Mouse (Mus musculus): Measurements from ENCODE around the gene Methig1. TPM values are rescaled to one million over a fixed set of nuclear protein-coding genes. Genes with fewer than 3 reads are reported as not detected.
A peak's percentile ranks its signal among the peaks of the same experiment; 100 is the strongest.
"Not testable (repeated sequence)": the region's sequence is repeated elsewhere in the genome, so short reads cannot be mapped to it uniquely, and the experiment has no call there.

The Methig1 gene
- polyA plus RNA-seq, 1 experiment from 2014 or later: not detected

- Histone ChIP-seq H3K9me3 (ENCODE audit: control insufficient read depth, low read length) (no peaks in the 10 kb centered on the region), H3K4me3 (ENCODE audit: low read depth, low read length) (no peak overlapping the region), H3K4me1 (ENCODE audit: control insufficient read depth, insufficient read depth, low read length) (peaks cover 17% of the 10 kb centered on the region), H3K27ac (replicated peaks; ENCODE audit: low read depth, low read length) (no peak overlapping the region; the same call in 1 of the 2 replicates), H3K27me3 (ENCODE audit: control insufficient read depth, insufficient read depth, low read length) (no peaks in the 10 kb centered on the region), H3K9ac (ENCODE audit: low read length) (0 out of 2 replicates have a peak overlapping the region, but pooled peaks have one; percentile 3), H3K36me3 (ENCODE audit: control insufficient read depth, insufficient read depth, low read length) (no peaks in the 10 kb centered on the region), H3K4me2 (ENCODE audit: low read depth, severe bottlenecking) (no peak overlapping the region)
- DNase-seq (ENCODE audit: low spot score) (no peak), ATAC-seq (ENCODE audit: insufficient number of reproducible peaks, low FRiP score, low TSS enrichment, low read depth) (no peak)
- 60% methylated on average over 8 of the region's 8 CpGs for WGBS
Observed at GRCm38 (mm10) chr15:100419311-100419710, 66.4 kb downstream of the Methig1 start.

- DNase-seq (ENCODE audit: low spot score): no peak
- Histone ChIP-seq H3K27me3 (ENCODE audit: control insufficient read depth, insufficient read depth, low read length) (no peaks in the 10 kb centered on the region), H3K36me3 (ENCODE audit: control insufficient read depth, insufficient read depth, low read length) (no peaks in the 10 kb centered on the region), H3K9ac (ENCODE audit: low read length) (0 out of 2 replicates have a peak overlapping the region, but pooled peaks have one; percentile 3), H3K4me1 (ENCODE audit: control insufficient read depth, insufficient read depth, low read length) (peaks cover 22% of the 10 kb centered on the region), H3K27ac (replicated peaks; ENCODE audit: low read depth, low read length) (no peak overlapping the region; the same call in 1 of the 2 replicates), H3K4me3 (ENCODE audit: low read depth, low read length) (no peak overlapping the region), H3K9me3 (ENCODE audit: control insufficient read depth, low read length) (no peaks in the 10 kb centered on the region), H3K4me2 (ENCODE audit: low read depth, severe bottlenecking) (no peak overlapping the region)
- no peak for ATAC-seq (ENCODE audit: insufficient number of reproducible peaks, low FRiP score, low TSS enrichment, low read depth)
- 64% methylated on average over 9 of the region's 9 CpGs for WGBS
Observed at GRCm38 (mm10) chr15:100419901-100420745, 67.2 kb downstream of the Methig1 start.

- Histone ChIP-seq H3K4me3 (ENCODE audit: low read depth, low read length) (no peak overlapping the region), H3K4me2 (ENCODE audit: low read depth, severe bottlenecking) (peak overlapping the region; percentile 91), H3K27ac (replicated peaks; ENCODE audit: low read depth, low read length) (no peak overlapping the region), H3K27me3 (ENCODE audit: control insufficient read depth, insufficient read depth, low read length) (no peaks in the 10 kb centered on the region), H3K9me3 (ENCODE audit: control insufficient read depth, low read length) (no peaks in the 10 kb centered on the region), H3K9ac (ENCODE audit: low read length) (no peak overlapping the region; the same call in 1 of the 2 replicates), H3K36me3 (ENCODE audit: control insufficient read depth, insufficient read depth, low read length) (no peaks in the 10 kb centered on the region), H3K4me1 (ENCODE audit: control insufficient read depth, insufficient read depth, low read length) (peaks cover 22% of the 10 kb centered on the region)
- DNase-seq (ENCODE audit: low spot score) (no peak), ATAC-seq (ENCODE audit: insufficient number of reproducible peaks, low FRiP score, low TSS enrichment, low read depth) (no peak)
- WGBS: 43% methylated on average over 8 of the region's 8 CpGs
Observed at GRCm38 (mm10) chr15:100421059-100421757, 68.3 kb downstream of the Methig1 start.

- not testable (repeated sequence) for H3K36me3 ChIP-seq (ENCODE audit: control insufficient read depth, insufficient read depth, low read length); H3K27ac ChIP-seq (replicated peaks; ENCODE audit: low read depth, low read length); H3K27me3 ChIP-seq (ENCODE audit: control insufficient read depth, insufficient read depth, low read length); ATAC-seq (ENCODE audit: insufficient number of reproducible peaks, low FRiP score, low TSS enrichment, low read depth); DNase-seq (ENCODE audit: low spot score); H3K9me3 ChIP-seq (ENCODE audit: control insufficient read depth, low read length)
- peak within 1 kb of the TSS; percentile 99 for H3K4me3 ChIP-seq (ENCODE audit: low read depth, low read length)
- peak within 1 kb of the TSS; percentile 91 for H3K4me2 ChIP-seq (ENCODE audit: low read depth, severe bottlenecking)
- WGBS: 21% methylated on average over 3 of the region's 3 CpGs
- peaks cover 22% of the 10 kb centered on the region for H3K4me1 ChIP-seq (ENCODE audit: control insufficient read depth, insufficient read depth, low read length)
- peak within 1 kb of the TSS; percentile 90 for H3K9ac ChIP-seq (ENCODE audit: low read length)
Observed at GRCm38 (mm10) chr15:100421758-100422197, 68.8 kb downstream of the Methig1 start, which contains the start of gene Gm5475. Gene Gm5475, plus strand, starts transcription at chr15:100422147.

GRCm38 (mm10) chr15:100422476-100422875 is 69.5 kb downstream of the Methig1 start:
- Histone ChIP-seq H3K27ac (replicated peaks; ENCODE audit: low read depth, low read length) (no peak overlapping the region), H3K4me1 (ENCODE audit: control insufficient read depth, insufficient read depth, low read length) (peaks cover 22% of the 10 kb centered on the region), H3K27me3 (ENCODE audit: control insufficient read depth, insufficient read depth, low read length) (no peaks in the 10 kb centered on the region), H3K4me3 (ENCODE audit: low read depth, low read length) (peak overlapping the region; percentile 99), H3K4me2 (ENCODE audit: low read depth, severe bottlenecking) (peak overlapping the region; percentile 91), H3K36me3 (ENCODE audit: control insufficient read depth, insufficient read depth, low read length) (no peaks in the 10 kb centered on the region), H3K9me3 (ENCODE audit: control insufficient read depth, low read length) (no peaks in the 10 kb centered on the region), H3K9ac (ENCODE audit: low read length) (peak overlapping the region; percentile 90)
- ATAC-seq (ENCODE audit: insufficient number of reproducible peaks, low FRiP score, low TSS enrichment, low read depth) (peak; percentile 38; the same call in 1 of the 2 replicates), DNase-seq (ENCODE audit: low spot score) (peak; percentile 49)
- under 1% methylated on average over 44 of the region's 44 CpGs for WGBS

GRCm38 (mm10) chr15:100422899-100423860 is 70.2 kb downstream of the Methig1 start:
- Histone ChIP-seq H3K4me1 (ENCODE audit: control insufficient read depth, insufficient read depth, low read length) (peaks cover 22% of the 10 kb centered on the region), H3K27ac (replicated peaks; ENCODE audit: low read depth, low read length) (no peak overlapping the region), H3K4me2 (ENCODE audit: low read depth, severe bottlenecking) (peak overlapping the region; percentile 91), H3K4me3 (ENCODE audit: low read depth, low read length) (peak overlapping the region; percentile 99), H3K9ac (ENCODE audit: low read length) (peak overlapping the region; percentile 90), H3K27me3 (ENCODE audit: control insufficient read depth, insufficient read depth, low read length) (no peaks in the 10 kb centered on the region), H3K9me3 (ENCODE audit: control insufficient read depth, low read length) (no peaks in the 10 kb centered on the region), H3K36me3 (ENCODE audit: control insufficient read depth, insufficient read depth, low read length) (no peaks in the 10 kb centered on the region)
- WGBS: under 1% methylated on average over 63 of the region's 65 CpGs
- DNase-seq (ENCODE audit: low spot score): peak; percentile 97
- peak; percentile 96 for ATAC-seq (ENCODE audit: insufficient number of reproducible peaks, low FRiP score, low TSS enrichment, low read depth)

GRCm38 (mm10) chr15:100423916-100424315 is 71.0 kb downstream of the Methig1 start:
- Histone ChIP-seq H3K4me2 (ENCODE audit: low read depth, severe bottlenecking) (peak overlapping the region; percentile 91), H3K36me3 (ENCODE audit: control insufficient read depth, insufficient read depth, low read length) (no peaks in the 10 kb centered on the region), H3K4me1 (ENCODE audit: control insufficient read depth, insufficient read depth, low read length) (peaks cover 22% of the 10 kb centered on the region), H3K27me3 (ENCODE audit: control insufficient read depth, insufficient read depth, low read length) (no peaks in the 10 kb centered on the region), H3K9me3 (ENCODE audit: control insufficient read depth, low read length) (no peaks in the 10 kb centered on the region), H3K27ac (replicated peaks; ENCODE audit: low read depth, low read length) (no peak overlapping the region), H3K9ac (ENCODE audit: low read length) (0 out of 2 replicates have a peak overlapping the region, but pooled peaks have one; percentile 3), H3K4me3 (ENCODE audit: low read depth, low read length) (peak overlapping the region; percentile 99)
- 3% methylated on average over 14 of the region's 14 CpGs for WGBS
- DNase-seq (ENCODE audit: low spot score) (peak; percentile 62), ATAC-seq (ENCODE audit: insufficient number of reproducible peaks, low FRiP score, low TSS enrichment, low read depth) (no peak)

Data from limb, embryonic 11.5 days (tissue).